Mouse (Mus musculus) stomach, embryonic 16.5 days (tissue): ENCODE results near the gene Sucnr1. TPM values are rescaled to one million over a fixed set of nuclear protein-coding genes. Genes with fewer than 3 reads are reported as not detected.

ENCODE experiments used
- ATAC-seq: fragments of 200-750 bp; cut with Nextera tagmentation; 2 replicates; pipeline ENCODE4 v1.8.0; 2017; ENCODE audit warnings: moderate number of reproducible peaks, moderate TSS enrichment; ENCODE audit not compliant: insufficient read depth, low FRiP score
- H3K27ac ChIP-seq: fragments of 300-500 bp; sonication (generic); 2 replicates; pipeline ENCODE4 v1.5.1; 2014; ENCODE audit warnings: low read length
- H3K27me3 ChIP-seq: fragments of 300-500 bp; sonication (generic); 2 replicates; pipeline ENCODE4 v1.6.1; 2014; ENCODE audit warnings: low read length, control low read depth, mixed read lengths; ENCODE audit not compliant: control insufficient read depth, insufficient read depth
- H3K36me3 ChIP-seq: fragments of 300-500 bp; sonication (generic); 2 replicates; pipeline ENCODE4 v1.6.1; 2014; ENCODE audit warnings: low read length; ENCODE audit not compliant: control insufficient read depth, insufficient read depth
- H3K4me1 ChIP-seq: fragments of 300-500 bp; sonication (generic); 2 replicates; pipeline ENCODE4 v1.6.1; 2014; ENCODE audit warnings: low read length, control low read depth, mixed read lengths; ENCODE audit not compliant: control insufficient read depth, insufficient read depth
- H3K4me2 ChIP-seq: fragments of 300-500 bp; sonication (generic); 2 replicates; pipeline ENCODE4 v1.6.1; 2014; ENCODE audit warnings: low read depth, low read length, mixed read lengths
- H3K4me3 ChIP-seq: fragments of 300-500 bp; sonication (generic); replicated peaks from 2 replicates; pipeline ENCODE4 v1.5.1; 2014; ENCODE audit warnings: mild to moderate bottlenecking, low read length
- H3K9ac ChIP-seq: fragments of 300-500 bp; sonication (generic); 2 replicates; pipeline ENCODE4 v1.6.1; 2014; ENCODE audit warnings: low read length
- H3K9me3 ChIP-seq: fragments of 300-500 bp; sonication (generic); replicated peaks from 2 replicates; pipeline ENCODE4 v1.6.1; 2016; ENCODE audit warnings: low read length, control low read depth; ENCODE audit not compliant: control insufficient read depth
- WGBS: fragments of 180-500 bp; shearing (Covaris S2); extraction: QIAGEN DNeasy Blood & Tissue Kit; methylation state at CpG from one replicate; pipeline ENCODE4 v1.1.7; 2014; 5-methylcytosine and 5-hydroxymethylcytosine counted together
- polyA plus RNA-seq: library from polyadenylated mRNA; unstranded; fragments of >200 nt; fragmentation: Nextera tagmentation; extraction: Ambion mirVana; gene quantifications from 2 replicates; pipeline ENCODE4 v1.2.1, GENCODE M21; 2015

The Sucnr1 gene
- polyA plus RNA-seq = 0.42 and 1.3 TPM in 2 replicates

- Histone ChIP-seq H3K27ac (no peak within 1 kb of the TSS), H3K9ac (no peak within 1 kb of the TSS), H3K36me3 (no peaks in the 10 kb centered on the region), H3K9me3 (no peaks in the 10 kb centered on the region), H3K4me2 (no peak within 1 kb of the TSS), H3K4me3 (no peak within 1 kb of the TSS), H3K4me1 (no peaks in the 10 kb centered on the region), H3K27me3 (no peaks in the 10 kb centered on the region)
- 74% methylated on average over 4 of the region's 4 CpGs for WGBS
- no peak for ATAC-seq
Observed at GRCm38 (mm10) chr3:60081648-60082047, at the start of gene Sucnr1. TSS of gene Sucnr1 (plus strand) at chr3:60081869.

GRCm38 (mm10) chr3:60046221-60046913, 35.3 kb upstream of the Sucnr1 start:
- Histone ChIP-seq H3K36me3 (no peaks in the 10 kb centered on the region), H3K4me1 (no peaks in the 10 kb centered on the region), H3K9me3 (no peaks in the 10 kb centered on the region), H3K4me2 (no peak overlapping the region), H3K27ac (no peak overlapping the region), H3K9ac (no peak overlapping the region), H3K27me3 (no peaks in the 10 kb centered on the region), H3K4me3 (no peak overlapping the region)
- 53% methylated on average over 3 of the region's 3 CpGs for WGBS
- no peak for ATAC-seq

DNA sequence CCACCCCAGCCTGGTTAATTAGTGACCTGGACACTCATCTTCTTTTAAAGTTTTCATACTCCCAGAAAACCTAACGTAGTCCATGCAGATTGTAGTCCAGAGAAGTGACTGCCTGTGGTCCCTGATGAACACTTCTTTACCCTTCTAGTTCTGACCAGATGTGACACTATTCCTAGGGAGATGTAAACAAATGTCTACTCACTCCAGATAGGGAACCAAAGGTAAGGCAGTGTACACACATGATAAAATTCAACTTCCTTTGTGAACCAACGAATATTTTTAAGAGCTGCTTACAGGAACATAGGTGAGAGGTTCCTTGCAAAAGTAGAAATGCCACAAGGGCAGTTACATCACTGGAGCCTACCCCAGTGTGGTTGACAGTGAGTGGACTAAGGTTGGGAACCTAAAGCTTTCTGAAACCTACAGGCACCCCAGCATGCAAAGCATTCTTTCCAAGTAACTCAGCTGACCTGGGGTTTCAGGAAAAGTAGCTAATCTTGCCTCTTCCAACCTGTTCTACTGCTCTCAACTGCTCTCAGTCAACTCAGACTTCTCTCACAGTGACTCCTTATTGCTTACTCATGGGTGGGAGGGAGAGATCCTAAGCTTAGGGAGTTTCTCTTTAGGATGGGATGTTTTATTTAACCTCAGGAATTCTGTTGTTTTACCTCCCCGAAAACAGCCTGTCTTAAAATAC, 28.3 kb upstream of the Sucnr1 start:
- ATAC-seq = peak; percentile 59; the same call in 1 of the 2 replicates
- Histone ChIP-seq H3K27ac (peak overlapping the region; percentile 46; the same call in 1 of the 2 replicates), H3K27me3 (no peaks in the 10 kb centered on the region), H3K36me3 (no peaks in the 10 kb centered on the region), H3K9ac (no peak overlapping the region), H3K4me3 (no peak overlapping the region), H3K4me2 (no peak overlapping the region), H3K4me1 (no peaks in the 10 kb centered on the region), H3K9me3 (no peaks in the 10 kb centered on the region)
- 58% methylated on average over 3 of the region's 3 CpGs for WGBS

DNA sequence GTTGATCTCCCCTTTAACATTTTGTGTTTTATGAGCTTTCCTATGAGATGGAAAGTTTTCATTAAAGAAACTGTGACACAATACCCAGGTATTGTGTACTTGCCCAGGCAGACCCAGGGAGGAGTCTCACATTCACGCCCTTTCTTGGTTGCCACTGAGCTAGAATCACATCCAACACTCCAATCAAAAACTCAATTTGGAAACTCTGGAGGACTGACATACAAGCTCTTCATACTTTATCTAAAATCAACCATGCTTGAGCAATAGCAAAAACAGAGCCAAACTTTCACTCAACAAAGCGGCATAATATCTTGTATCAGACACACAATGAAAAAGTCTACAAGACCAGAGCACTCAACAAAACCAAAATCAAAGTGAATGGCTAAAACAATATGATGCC, 27.7 kb upstream of the Sucnr1 start:
- 87% methylated on average over 2 of the region's 2 CpGs for WGBS

DNA sequence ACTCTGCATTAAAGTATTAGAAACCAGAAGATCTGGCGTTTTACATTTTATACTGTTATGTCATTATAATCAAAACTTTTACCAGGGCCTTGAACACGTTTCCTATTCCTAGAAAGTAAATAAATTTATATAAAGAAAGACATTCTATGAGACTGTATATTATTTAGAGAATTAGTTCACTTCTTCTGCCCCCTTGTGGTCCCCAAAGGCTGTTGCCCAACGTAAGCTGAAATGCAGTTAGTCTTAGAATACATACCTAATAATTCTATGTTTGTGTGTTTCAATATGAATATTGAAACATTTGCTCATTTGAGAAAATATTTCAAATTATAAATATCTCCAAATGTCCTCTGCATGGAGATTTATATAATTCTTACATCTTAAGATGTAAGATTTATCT, 25.2 kb upstream of the Sucnr1 start:
- H3K4me2 ChIP-seq = no peak overlapping the region
- ATAC-seq = no peak
- no peak overlapping the region for H3K27ac ChIP-seq
- no peaks in the 10 kb centered on the region for H3K4me1 ChIP-seq
- WGBS = 30% methylated on average over 3 of the region's 3 CpGs
- H3K9me3 ChIP-seq = no peaks in the 10 kb centered on the region
- H3K9ac ChIP-seq = no peak overlapping the region
- H3K4me3 ChIP-seq = no peak overlapping the region
- H3K36me3 ChIP-seq = no peaks in the 10 kb centered on the region
- H3K27me3 ChIP-seq = no peaks in the 10 kb centered on the region

More for the DNA sequence above, 27.7 kb upstream of the Sucnr1 start:
- no peak overlapping the region for H3K4me3 ChIP-seq
- no peaks in the 10 kb centered on the region for H3K36me3 ChIP-seq
- H3K9me3 ChIP-seq = no peaks in the 10 kb centered on the region
- H3K9ac ChIP-seq = no peak overlapping the region
- no peak overlapping the region for H3K27ac ChIP-seq
- ATAC-seq = no peak
- H3K4me1 ChIP-seq = no peaks in the 10 kb centered on the region
- H3K27me3 ChIP-seq = no peaks in the 10 kb centered on the region
- H3K4me2 ChIP-seq = no peak overlapping the region

GRCm38 (mm10) chr3:60057070-60057808, 24.4 kb upstream of the Sucnr1 start:
- 74% methylated on average over 2 of the region's 2 CpGs for WGBS
- no peak overlapping the region for H3K9ac ChIP-seq
- no peak overlapping the region for H3K4me3 ChIP-seq
- H3K27me3 ChIP-seq = no peaks in the 10 kb centered on the region
- no peaks in the 10 kb centered on the region for H3K36me3 ChIP-seq
- H3K27ac ChIP-seq = no peak overlapping the region
- H3K4me1 ChIP-seq = no peaks in the 10 kb centered on the region
- no peak overlapping the region for H3K4me2 ChIP-seq
- peak; percentile 75; the same call in 1 of the 2 replicates for ATAC-seq
- H3K9me3 ChIP-seq = no peaks in the 10 kb centered on the region

GRCm38 (mm10) chr3:60057809-60058082, 23.9 kb upstream of the Sucnr1 start:
- Histone ChIP-seq H3K4me2 (no peak overlapping the region), H3K4me1 (no peaks in the 10 kb centered on the region), H3K36me3 (no peaks in the 10 kb centered on the region), H3K9me3 (no peaks in the 10 kb centered on the region), H3K27ac (no peak overlapping the region), H3K27me3 (no peaks in the 10 kb centered on the region), H3K9ac (no peak overlapping the region), H3K4me3 (no peak overlapping the region)
- WGBS = 30% methylated on average over 1 of the region's 1 CpGs
- ATAC-seq = 0 out of 2 replicates have a peak, but pooled peaks have one; percentile 59

- Histone ChIP-seq H3K27ac (no peak overlapping the region; the same call in 1 of the 2 replicates), H3K9me3 (no peaks in the 10 kb centered on the region), H3K36me3 (no peaks in the 10 kb centered on the region), H3K4me1 (no peaks in the 10 kb centered on the region), H3K4me3 (no peak overlapping the region), H3K27me3 (no peaks in the 10 kb centered on the region), H3K4me2 (no peak overlapping the region), H3K9ac (no peak overlapping the region)
- no peak for ATAC-seq
- 50% methylated on average over 1 of the region's 1 CpGs for WGBS
Observed at GRCm38 (mm10) chr3:60078883-60079415, 2.7 kb upstream of the Sucnr1 start.

DNA sequence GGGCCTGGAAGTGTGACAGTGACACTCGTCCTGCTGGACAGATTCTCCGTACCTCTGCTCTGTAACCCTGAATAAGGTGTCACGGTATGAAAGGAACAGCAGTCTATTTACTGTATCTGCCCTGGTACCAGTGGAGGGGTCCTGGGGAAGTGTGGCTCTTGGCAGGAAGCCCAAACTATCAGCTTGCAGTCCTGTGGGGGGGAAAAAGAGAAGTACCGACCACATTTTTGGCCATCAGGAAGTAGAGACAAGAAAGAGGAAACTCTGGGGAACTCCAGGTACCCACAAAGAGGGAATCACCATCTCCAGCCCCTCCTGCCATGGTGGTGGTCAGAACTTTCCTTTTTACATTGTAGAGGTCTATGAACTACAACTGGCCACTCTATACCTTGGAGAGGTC, 1.1 kb upstream of the Sucnr1 start:
- no peak for ATAC-seq
- 58% methylated on average over 4 of the region's 4 CpGs for WGBS
- Histone ChIP-seq H3K27me3 (no peaks in the 10 kb centered on the region), H3K36me3 (no peaks in the 10 kb centered on the region), H3K27ac (no peak overlapping the region), H3K4me3 (no peak overlapping the region), H3K4me2 (no peak overlapping the region), H3K9ac (no peak overlapping the region), H3K4me1 (no peaks in the 10 kb centered on the region), H3K9me3 (no peaks in the 10 kb centered on the region)
